Mouse (Mus musculus): ENCODE results near the gene Fam221a.

DNA sequence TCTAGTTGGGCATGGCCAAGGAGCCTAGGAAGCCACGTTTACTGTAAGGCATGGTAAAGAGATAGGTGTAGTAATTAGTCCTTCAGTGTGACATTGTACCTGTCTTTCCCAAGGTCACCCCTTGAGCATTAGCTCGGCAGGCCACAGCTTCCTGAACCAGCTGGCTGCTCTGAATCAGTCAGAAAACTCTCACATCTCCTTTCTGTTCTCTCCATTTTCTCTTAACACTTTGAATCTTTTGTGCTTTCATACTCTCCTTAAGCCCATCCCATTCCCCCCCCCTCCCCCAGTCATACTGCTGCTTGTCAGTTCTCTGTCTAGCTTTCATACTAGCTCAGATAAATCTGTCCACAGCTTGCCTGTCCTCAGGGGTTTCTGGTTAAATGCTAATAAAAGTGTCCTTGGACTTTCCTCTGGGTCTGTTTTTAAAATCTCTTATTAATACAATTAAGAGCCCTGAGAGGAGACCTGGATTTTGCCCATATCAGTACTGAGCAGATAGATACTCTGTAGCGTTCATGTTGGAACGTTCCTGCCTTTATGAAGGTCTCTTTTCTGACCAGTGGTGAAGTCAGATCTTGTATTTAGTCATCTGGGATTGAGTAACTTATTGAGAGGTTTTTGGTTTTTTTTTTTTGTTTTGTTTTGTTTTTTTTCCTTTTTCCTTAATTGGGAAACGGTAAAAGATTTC, 36.0 kb upstream of the Fam221a start:
- no peak for TF ChIP-seq EP300 (IDR thresholded peaks at IDR 0.05; ENCODE audit: insufficient read depth, low read depth, low read length)
- TF ChIP-seq CTCF (IDR thresholded peaks at IDR 0.05; ENCODE audit: low read depth, low read length), result no peak
- no peak for TF ChIP-seq POLR2A (IDR thresholded peaks at IDR 0.05; ENCODE audit: insufficient read depth, low read length)

Data from ES-Bruce4 (cell line).